Mouse (Mus musculus) ovary, postnatal 14 days (tissue): Measurements from ENCODE around the gene Hba-a2.
A peak's percentile ranks its signal among the peaks of the same experiment; 100 is the strongest.
"Not testable (repeated sequence)": the region's sequence is repeated elsewhere in the genome, so short reads cannot be mapped to it uniquely, and the experiment has no call there.

Experiments
- DNase-seq: peaks from one replicate; pipeline ENCODE4 v3.0.0; 2022; ENCODE audit warnings: low spot score

The Hba-a2 gene

GRCm38 (mm10) chr11:32296203-32296602, at the start of gene Hba-a2:
TSS of gene Hba-a2 (plus strand) at chr11:32296489.
- not testable (repeated sequence) for DNase-seq

- no peak for DNase-seq
Observed at GRCm38 (mm10) chr11:32247068-32247467, 49.2 kb upstream of the Hba-a2 start.

GRCm38 (mm10) chr11:32248350-32248749, 47.9 kb upstream of the Hba-a2 start:
- no peak for DNase-seq

GRCm38 (mm10) chr11:32250880-32251763, 45.2 kb upstream of the Hba-a2 start:
- DNase-seq, result no peak

GRCm38 (mm10) chr11:32253121-32253520, 43.2 kb upstream of the Hba-a2 start:
- DNase-seq, result no peak

GRCm38 (mm10) chr11:32256146-32256545, 40.1 kb upstream of the Hba-a2 start:
- DNase-seq, result no peak

- DNase-seq, result no peak
Observed at GRCm38 (mm10) chr11:32256566-32256965, 39.7 kb upstream of the Hba-a2 start.

GRCm38 (mm10) chr11:32262674-32263415, 33.4 kb upstream of the Hba-a2 start:
- DNase-seq, result no peak

- DNase-seq, result no peak
Observed at GRCm38 (mm10) chr11:32265117-32265738, 31.1 kb upstream of the Hba-a2 start.

GRCm38 (mm10) chr11:32266194-32266593, 30.1 kb upstream of the Hba-a2 start:
- no peak for DNase-seq

GRCm38 (mm10) chr11:32266776-32267175, 29.5 kb upstream of the Hba-a2 start:
- DNase-seq, result no peak

GRCm38 (mm10) chr11:32267188-32267884, 29.0 kb upstream of the Hba-a2 start, which contains the start of gene Nprl3:
TSS of gene Nprl3 (minus strand) at chr11:32267707.
- peak; percentile 94 for DNase-seq

- no peak for DNase-seq
Observed at GRCm38 (mm10) chr11:32267964-32268363, 28.3 kb upstream of the Hba-a2 start.

GRCm38 (mm10) chr11:32268952-32269351, 27.3 kb upstream of the Hba-a2 start:
- no peak for DNase-seq

GRCm38 (mm10) chr11:32271178-32271577, 25.1 kb upstream of the Hba-a2 start:
- DNase-seq, result no peak

GRCm38 (mm10) chr11:32276347-32276746, 19.9 kb upstream of the Hba-a2 start, which contains the start of gene Hba-x:
TSS of gene Hba-x (plus strand) at chr11:32276400.
- no peak for DNase-seq

- DNase-seq, result no peak
Observed at GRCm38 (mm10) chr11:32277736-32278457, 18.4 kb upstream of the Hba-a2 start.

GRCm38 (mm10) chr11:32278458-32278957, 17.8 kb upstream of the Hba-a2 start:
- DNase-seq, result no peak

- no peak for DNase-seq
Observed at GRCm38 (mm10) chr11:32280646-32281045, 15.6 kb upstream of the Hba-a2 start.

- no peak for DNase-seq
Observed at GRCm38 (mm10) chr11:32281416-32282144, 14.7 kb upstream of the Hba-a2 start.
